Mouse (Mus musculus) kidney, postnatal 4 days (tissue): ENCODE measurements around the gene Srrd.

Source experiments
- DNase-seq, 2 experiments: peaks; one replicate each; pipeline ENCODE4 v3.0.0; 2021; ENCODE audit warnings: mixed read lengths in 2 of 2

The Srrd gene

DNA sequence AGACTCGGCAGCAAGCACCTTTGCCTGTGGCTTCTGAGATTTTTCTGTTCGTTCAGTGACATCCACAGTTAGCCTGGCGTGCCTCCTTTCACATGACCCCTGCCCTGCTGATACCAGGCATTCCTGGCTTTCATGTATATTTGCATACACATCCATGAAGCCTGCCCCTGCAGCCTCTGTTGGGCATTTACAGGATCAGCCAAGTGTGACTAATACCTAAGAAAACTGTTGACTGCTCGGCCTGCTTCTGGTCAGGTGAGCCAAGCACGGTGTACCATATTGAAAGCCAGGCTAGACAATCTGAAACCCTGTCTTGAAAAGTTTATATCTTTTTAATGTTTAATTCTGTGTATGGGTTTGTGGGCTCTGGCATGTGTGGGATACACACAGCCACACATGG lies 26.4 kb downstream of the Srrd start:
- peak in 1 of 2 experiments; percentile 48 for DNase-seq

- DNase-seq = no peak
These were observed 29.5 kb downstream of the Srrd start for GRCm38 (mm10) chr5:112313222-112313885.

GRCm38 (mm10) chr5:112305842-112306241 lies 37.0 kb downstream of the Srrd start:
- DNase-seq = no peak

GRCm38 (mm10) chr5:112302310-112302709 lies 40.5 kb downstream of the Srrd start:
- DNase-seq = no peak

DNA sequence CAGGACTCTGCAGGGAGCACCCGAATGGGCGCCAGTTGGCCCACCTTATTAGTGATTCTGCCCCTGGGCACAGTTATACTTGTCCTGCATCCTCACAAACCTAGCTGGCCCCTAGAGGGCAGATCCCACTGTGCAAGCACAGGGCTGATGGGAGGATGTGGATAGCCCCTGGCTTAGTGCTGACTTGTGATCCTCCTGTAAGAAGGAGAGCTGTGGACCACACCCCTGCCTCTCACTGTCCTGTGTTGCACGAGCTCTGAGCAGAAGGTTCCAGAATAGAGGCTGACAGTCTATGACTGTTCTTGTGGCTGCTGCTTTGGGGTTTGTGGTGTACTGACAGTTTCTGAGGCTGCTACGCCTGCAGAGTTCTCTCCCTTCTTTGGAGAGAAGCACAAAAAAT lies 41.1 kb downstream of the Srrd start:
- no peak for DNase-seq

DNA sequence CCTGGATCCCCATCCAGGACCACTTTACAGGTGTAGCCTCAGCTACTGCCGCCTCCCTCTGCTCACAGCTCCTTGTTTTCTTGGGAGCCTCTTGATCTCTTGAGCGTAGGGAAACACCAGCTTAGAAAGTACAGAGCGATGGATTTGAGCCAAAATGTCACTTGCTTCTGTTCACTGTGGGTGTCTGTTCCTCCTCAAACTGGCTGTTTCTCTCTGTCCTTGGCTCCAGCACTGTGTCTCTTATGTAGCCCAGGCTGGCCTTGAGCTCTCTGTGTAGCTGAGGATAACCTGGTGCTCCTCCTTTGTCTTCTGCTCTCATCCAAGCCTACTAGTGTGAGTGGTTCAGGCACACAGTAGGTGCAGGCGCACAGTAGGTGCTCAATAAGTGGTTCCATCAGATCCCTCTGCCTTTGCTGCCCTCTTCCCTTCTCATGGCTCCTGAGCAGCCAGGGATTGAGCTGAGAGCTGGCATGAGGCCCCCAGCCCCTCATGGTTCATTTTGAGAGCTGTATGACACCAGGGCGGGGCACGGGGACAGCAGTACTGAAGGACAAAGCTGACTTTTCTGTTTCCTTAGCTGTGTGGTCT lies 42.0 kb downstream of the Srrd start:
- no peak for DNase-seq

- no peak for DNase-seq
These were observed 42.7 kb downstream of the Srrd start for GRCm38 (mm10) chr5:112300112-112300511.

GRCm38 (mm10) chr5:112299399-112299798 lies 43.4 kb downstream of the Srrd start:
- no peak for DNase-seq

DNA sequence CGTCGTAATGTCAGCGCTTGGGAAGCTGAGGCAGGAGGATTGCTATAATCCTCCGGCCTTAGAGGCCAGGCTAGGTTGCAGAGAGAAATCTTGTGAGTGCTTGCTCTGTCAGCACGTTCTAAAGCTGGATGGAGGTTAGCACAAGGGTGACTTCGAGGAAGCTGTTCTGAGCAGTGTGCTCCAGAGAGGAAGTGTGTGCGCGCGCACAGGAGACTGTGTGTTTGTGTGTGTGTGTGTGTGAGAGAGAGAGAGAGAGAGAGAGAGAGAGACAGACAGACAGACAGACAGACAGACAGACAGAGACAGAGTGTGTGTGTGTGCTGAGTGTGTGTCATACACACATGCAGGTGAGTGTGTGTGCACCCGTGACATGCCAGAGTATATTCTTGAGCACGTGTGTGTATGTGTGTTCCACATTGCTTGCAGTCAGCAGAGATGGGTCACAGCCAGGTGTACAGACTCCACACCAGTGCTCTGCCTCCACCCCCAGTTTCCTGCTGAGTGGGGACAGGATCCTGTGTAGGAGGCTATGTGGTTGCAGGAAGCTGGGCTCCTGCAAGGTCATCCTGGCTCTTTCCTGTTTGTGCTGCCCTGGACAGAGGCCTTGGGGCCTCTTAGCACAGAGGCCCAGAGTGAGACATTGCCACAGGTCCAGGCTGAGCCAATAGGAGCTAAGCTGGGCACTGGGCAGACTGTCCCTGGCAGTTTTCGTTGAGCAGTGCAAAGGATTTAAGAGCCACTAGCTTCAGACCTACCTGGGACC lies 44.4 kb downstream of the Srrd start:
- peak in 1 of 2 experiments; percentile 65 for DNase-seq

- DNase-seq = no peak
These were observed 45.6 kb downstream of the Srrd start for GRCm38 (mm10) chr5:112297257-112297656.

- DNase-seq = peak in 1 of 2 experiments; percentile 35
These were observed 46.2 kb downstream of the Srrd start for GRCm38 (mm10) chr5:112296404-112297181.

DNA sequence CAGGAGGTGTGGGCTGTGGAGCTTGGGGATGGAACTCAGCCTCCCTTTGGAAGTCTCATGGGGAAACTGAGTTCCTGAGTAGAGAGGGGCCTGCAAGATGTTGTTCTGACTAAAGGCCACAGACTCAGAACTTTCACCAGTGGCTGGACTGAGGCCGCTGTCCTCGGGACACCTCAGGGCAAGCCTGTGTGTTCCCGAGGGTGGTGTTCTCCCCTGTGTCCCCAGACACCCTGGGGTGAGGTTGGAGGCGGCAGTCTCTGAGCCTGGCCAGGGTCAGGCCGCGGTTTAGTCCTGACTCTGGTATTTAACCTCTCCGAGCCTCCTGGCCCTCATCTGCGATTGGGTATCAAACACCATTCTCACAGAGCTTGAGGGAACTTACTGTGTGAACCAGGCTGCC lies 47.3 kb downstream of the Srrd start:
- DNase-seq = no peak

- DNase-seq = no peak
These were observed 47.7 kb downstream of the Srrd start for GRCm38 (mm10) chr5:112295162-112295561.

- DNase-seq = no peak
These were observed 48.1 kb downstream of the Srrd start for GRCm38 (mm10) chr5:112294696-112295095.

DNA sequence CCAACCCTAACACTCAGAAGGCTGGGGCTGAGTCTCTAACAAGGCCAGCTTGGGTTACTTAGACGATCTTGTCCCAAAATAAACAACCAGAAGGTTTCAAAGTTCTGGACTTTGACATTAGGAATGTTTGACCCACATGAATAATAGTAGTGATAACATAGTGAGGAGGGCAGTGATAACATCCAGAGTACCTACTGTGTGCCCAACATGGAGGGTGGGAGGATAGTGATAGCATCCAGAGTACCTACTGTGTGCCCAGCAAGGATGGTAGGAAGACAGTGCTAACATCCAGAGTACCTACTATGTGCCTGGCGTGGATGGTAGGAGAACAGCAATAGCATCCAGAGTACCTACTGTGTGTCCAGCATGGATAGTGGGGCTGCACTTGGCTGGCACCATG lies 49.0 kb downstream of the Srrd start:
- no peak for DNase-seq

GRCm38 (mm10) chr5:112292343-112292980 lies 50.4 kb downstream of the Srrd start:
- DNase-seq = no peak

- peak in 1 of 2 experiments; percentile 55 for DNase-seq
These were observed 51.0 kb downstream of the Srrd start for GRCm38 (mm10) chr5:112291866-112292265.

- DNase-seq = no peak
These were observed 52.3 kb downstream of the Srrd start for GRCm38 (mm10) chr5:112290536-112290880.

DNA sequence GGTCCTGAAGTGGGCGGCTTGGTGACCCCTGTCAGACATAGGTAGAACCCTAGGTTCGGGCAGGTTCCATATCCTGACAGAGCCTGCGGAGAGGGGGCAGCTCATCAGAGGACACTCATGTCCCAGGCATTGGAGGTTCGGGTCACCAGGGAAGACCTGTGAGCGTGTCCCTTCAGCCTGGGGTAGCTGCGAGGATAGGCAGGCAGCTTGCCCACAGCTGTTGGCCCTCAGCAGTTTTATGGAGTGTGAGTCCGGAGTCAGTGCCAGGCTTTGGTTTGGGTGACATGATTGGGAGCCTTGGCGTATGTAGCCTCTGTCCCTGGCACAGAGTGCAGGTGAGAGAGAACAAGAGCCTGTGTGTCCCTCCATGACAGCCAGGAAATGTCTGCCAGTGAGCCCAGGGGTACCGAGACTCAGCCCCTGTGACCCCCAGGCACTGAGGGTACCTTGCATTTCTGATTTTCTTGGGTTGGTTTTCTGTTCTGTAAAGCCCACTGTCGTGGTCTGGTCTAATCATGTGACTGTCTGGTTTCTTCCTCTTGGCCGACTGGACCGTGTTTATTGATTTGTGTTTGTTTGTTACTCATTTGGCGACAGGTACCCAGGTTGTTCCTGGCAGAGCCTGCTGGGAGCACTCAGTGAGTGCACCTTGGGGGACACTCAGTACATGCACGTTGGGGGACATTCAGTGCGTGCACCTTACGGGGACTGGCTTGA lies 52.9 kb downstream of the Srrd start:
- DNase-seq = no peak

GRCm38 (mm10) chr5:112289236-112289635 lies 53.6 kb downstream of the Srrd start:
- DNase-seq = peak; percentile 59 to 70

- DNase-seq = peak in 1 of 2 experiments; percentile 50
These were observed 54.4 kb downstream of the Srrd start for GRCm38 (mm10) chr5:112288193-112289141.
